Mouse (Mus musculus) neural tube, embryonic 14.5 days (tissue): ENCODE results near the gene Lingo3. TPM values are rescaled to one million over a fixed set of nuclear protein-coding genes. Genes with fewer than 3 reads are reported as not detected.
"Not testable (repeated sequence)": the region's sequence is repeated elsewhere in the genome, so short reads cannot be mapped to it uniquely, and the experiment has no call there.

Experiments used
- ATAC-seq: fragments of 200-750 bp; cut with Nextera tagmentation; 2 replicates; pipeline ENCODE4 v1.8.0; 2017; ENCODE audit warnings: low read depth, mild to moderate bottlenecking, moderate TSS enrichment, moderate library complexity
- H3K27ac ChIP-seq: fragments of 300-500 bp; sonication (generic); 2 replicates; pipeline ENCODE4 v1.5.1; 2014; ENCODE audit warnings: low read depth, mild to moderate bottlenecking, control low read depth, low read length, moderate library complexity, mixed read lengths
- H3K27me3 ChIP-seq: fragments of 300-500 bp; sonication (generic); 2 replicates; pipeline ENCODE4 v1.6.1; 2014; ENCODE audit warnings: low read length; ENCODE audit not compliant: control insufficient read depth, insufficient read depth
- H3K36me3 ChIP-seq: fragments of 300-500 bp; sonication (generic); 2 replicates; pipeline ENCODE4 v1.6.1; 2014; ENCODE audit warnings: low read length, mixed read lengths; ENCODE audit not compliant: control insufficient read depth, insufficient read depth
- H3K4me1 ChIP-seq: fragments of 300-500 bp; sonication (generic); 2 replicates; pipeline ENCODE4 v1.6.1; 2014; ENCODE audit warnings: low read length; ENCODE audit not compliant: control insufficient read depth, insufficient read depth
- H3K4me2 ChIP-seq: fragments of 300-500 bp; sonication (generic); 2 replicates; pipeline ENCODE4 v1.6.1; 2014; ENCODE audit warnings: mild to moderate bottlenecking, low read depth, low read length, control low read depth
- H3K4me3 ChIP-seq: fragments of 300-500 bp; sonication (generic); 2 replicates; pipeline ENCODE4 v1.5.1; 2014; ENCODE audit warnings: low read depth, low read length, control low read depth, mixed read lengths
- H3K9ac ChIP-seq: fragments of 300-500 bp; sonication (generic); replicated peaks from 2 replicates; pipeline ENCODE4 v1.6.1; 2014; ENCODE audit warnings: low read depth, mild to moderate bottlenecking, control low read depth, low read length, mixed read lengths
- H3K9me3 ChIP-seq: fragments of 300-500 bp; sonication (generic); 2 replicates; pipeline ENCODE4 v1.6.1; 2016; ENCODE audit warnings: low read length; ENCODE audit not compliant: control insufficient read depth
- WGBS: fragments of 180-500 bp; shearing (Covaris S2); extraction: QIAGEN DNeasy Blood & Tissue Kit; methylation state at CpG from one replicate; pipeline ENCODE4 v1.1.7; 2014; 5-methylcytosine and 5-hydroxymethylcytosine counted together
- polyA plus RNA-seq: library from polyadenylated mRNA; unstranded; fragments of >200 nt; fragmentation: Nextera tagmentation; extraction: Ambion mirVana; gene quantifications from 2 replicates; pipeline ENCODE4 v1.2.1, GENCODE M21; 2014

Gene Lingo3
- polyA plus RNA-seq, 1 experiment from 2014 or later: 12.0 TPM

GRCm38 (mm10) chr10:80838346-80838912, 5.4 kb downstream of the Lingo3 start:
- H3K27me3 ChIP-seq: peaks cover 23% of the 10 kb centered on the region
- no peak for ATAC-seq
- 76% methylated on average over 2 of the region's 2 CpGs for WGBS

GRCm38 (mm10) chr10:80837827-80838226, 6.0 kb downstream of the Lingo3 start:
- ATAC-seq: no peak
- no peak overlapping the region for H3K27ac ChIP-seq
- WGBS: 21% methylated on average over 2 of the region's 2 CpGs
- H3K9ac ChIP-seq: no peak overlapping the region
- H3K27me3 ChIP-seq: peaks cover 17% of the 10 kb centered on the region; the same call in 1 of the 2 replicates
- 0 out of 2 replicates have a peak, but pooled peaks cover 4% of the 10 kb centered on the region for H3K36me3 ChIP-seq
- H3K4me1 ChIP-seq: 0 out of 2 replicates have a peak, but pooled peaks cover 3% of the 10 kb centered on the region
- H3K4me3 ChIP-seq: no peak overlapping the region
- no peaks in the 10 kb centered on the region for H3K9me3 ChIP-seq
- no peak overlapping the region for H3K4me2 ChIP-seq

More at GRCm38 (mm10) chr10:80838346-80838912, 5.4 kb downstream of the Lingo3 start:
- Histone ChIP-seq H3K4me2 (no peak overlapping the region), H3K9me3 (no peaks in the 10 kb centered on the region), H3K36me3 (0 out of 2 replicates have a peak, but pooled peaks cover 4% of the 10 kb centered on the region), H3K27ac (no peak overlapping the region), H3K4me1 (0 out of 2 replicates have a peak, but pooled peaks cover 3% of the 10 kb centered on the region), H3K4me3 (no peak overlapping the region), H3K9ac (no peak overlapping the region)

- H3K4me3 ChIP-seq: no peak overlapping the region
- H3K27me3 ChIP-seq: peaks cover 12% of the 10 kb centered on the region; the same call in 1 of the 2 replicates
- 0 out of 2 replicates have a peak, but pooled peaks cover 4% of the 10 kb centered on the region for H3K36me3 ChIP-seq
- no peak overlapping the region for H3K4me2 ChIP-seq
- no peak for ATAC-seq
- no peaks in the 10 kb centered on the region for H3K9me3 ChIP-seq
- no peak overlapping the region for H3K27ac ChIP-seq
- 0 out of 2 replicates have a peak, but pooled peaks cover 3% of the 10 kb centered on the region for H3K4me1 ChIP-seq
- WGBS: 42% methylated on average over 7 of the region's 7 CpGs
- no peak overlapping the region for H3K9ac ChIP-seq
Observed at GRCm38 (mm10) chr10:80836949-80837379, 6.9 kb downstream of the Lingo3 start.

GRCm38 (mm10) chr10:80835617-80836016, 8.2 kb downstream of the Lingo3 start:
- no peak for ATAC-seq
- Histone ChIP-seq H3K27ac (no peak overlapping the region), H3K9me3 (no peaks in the 10 kb centered on the region), H3K36me3 (0 out of 2 replicates have a peak, but pooled peaks cover 4% of the 10 kb centered on the region), H3K4me3 (no peak overlapping the region), H3K27me3 (peaks cover 12% of the 10 kb centered on the region; the same call in 1 of the 2 replicates), H3K4me1 (0 out of 2 replicates have a peak, but pooled peaks cover 3% of the 10 kb centered on the region), H3K4me2 (0 out of 2 replicates have a peak overlapping the region, but pooled peaks have one; percentile 2), H3K9ac (no peak overlapping the region)
- 55% methylated on average over 30 of the region's 30 CpGs for WGBS

GRCm38 (mm10) chr10:80832818-80833217, 11.0 kb downstream of the Lingo3 start:
- Histone ChIP-seq H3K4me2 (no peak overlapping the region), H3K27ac (no peak overlapping the region), H3K9ac (no peak overlapping the region), H3K4me1 (peaks cover 6% of the 10 kb centered on the region), H3K4me3 (no peak overlapping the region), H3K27me3 (peaks cover 12% of the 10 kb centered on the region; the same call in 1 of the 2 replicates), H3K36me3 (peaks cover 17% of the 10 kb centered on the region), H3K9me3 (no peaks in the 10 kb centered on the region)
- 64% methylated on average over 7 of the region's 7 CpGs for WGBS
- ATAC-seq: no peak

GRCm38 (mm10) chr10:80831136-80831535, 12.7 kb downstream of the Lingo3 start:
- H3K4me2 ChIP-seq: no peak overlapping the region
- ATAC-seq: no peak
- H3K4me3 ChIP-seq: no peak overlapping the region
- peaks cover 12% of the 10 kb centered on the region; the same call in 1 of the 2 replicates for H3K27me3 ChIP-seq
- no peaks in the 10 kb centered on the region for H3K9me3 ChIP-seq
- H3K36me3 ChIP-seq: peaks cover 17% of the 10 kb centered on the region
- peaks cover 11% of the 10 kb centered on the region for H3K4me1 ChIP-seq
- no peak overlapping the region for H3K9ac ChIP-seq
- H3K27ac ChIP-seq: no peak overlapping the region
- WGBS: 6% methylated on average over 9 of the region's 9 CpGs

GRCm38 (mm10) chr10:80829359-80830278, 14.2 kb downstream of the Lingo3 start:
- 72% methylated on average over 1 of the region's 1 CpGs for WGBS
- no peak overlapping the region for H3K27ac ChIP-seq
- H3K4me3 ChIP-seq: no peak overlapping the region
- no peak overlapping the region for H3K4me2 ChIP-seq
- H3K27me3 ChIP-seq: peaks cover 5% of the 10 kb centered on the region; the same call in 1 of the 2 replicates
- peaks cover 8% of the 10 kb centered on the region for H3K4me1 ChIP-seq
- ATAC-seq: no peak
- no peak overlapping the region for H3K9ac ChIP-seq
- no peaks in the 10 kb centered on the region for H3K9me3 ChIP-seq
- peaks cover 13% of the 10 kb centered on the region for H3K36me3 ChIP-seq

GRCm38 (mm10) chr10:80828587-80828986, 15.3 kb downstream of the Lingo3 start:
- Histone ChIP-seq H3K36me3 (peaks cover 13% of the 10 kb centered on the region), H3K4me2 (peak overlapping the region; percentile 99)
- H3K9ac ChIP-seq, H3K4me3 ChIP-seq, H3K27me3 ChIP-seq, H3K9me3 ChIP-seq, H3K4me1 ChIP-seq, H3K27ac ChIP-seq, ATAC-seq: not testable (repeated sequence)
- 73% methylated on average over 7 of the region's 9 CpGs for WGBS
